Mouse (Mus musculus): ENCODE data around the gene Inpp5f.
"Not testable (repeated sequence)": the region's sequence is repeated elsewhere in the genome, so short reads cannot be mapped to it uniquely, and the experiment has no call there.

Gene Inpp5f

DNA sequence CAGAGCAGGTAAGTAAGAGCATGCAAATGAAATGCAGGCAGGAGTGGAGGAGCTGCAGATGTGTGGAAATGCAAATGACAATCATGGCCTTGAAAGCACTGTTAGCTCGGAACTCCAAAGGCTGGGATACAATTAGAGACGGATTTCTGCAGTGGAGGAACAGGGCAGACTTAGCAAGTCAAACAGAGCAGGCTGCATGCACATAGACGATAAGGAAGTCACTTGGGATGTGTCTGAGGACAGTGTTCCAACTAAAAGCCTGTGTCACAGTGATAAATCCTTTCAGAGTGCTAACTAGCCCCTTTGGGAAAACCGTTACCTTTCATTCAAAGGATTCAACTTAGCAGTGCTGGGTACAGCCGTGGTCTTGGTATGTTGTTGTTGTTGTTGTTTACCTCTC, 56.7 kb downstream of the Inpp5f start:
- Histone ChIP-seq H3K36me3 (ENCODE audit: control insufficient read depth, insufficient read depth, low read length, poor library complexity, severe bottlenecking) (peaks cover 18% of the 10 kb centered on the region), H3K27me3 (ENCODE audit: control insufficient read depth, insufficient read depth, low read length, poor library complexity, severe bottlenecking) (no peaks in the 10 kb centered on the region)
- DNase-seq (ENCODE audit: low read depth, low spot score): no peak

DNA sequence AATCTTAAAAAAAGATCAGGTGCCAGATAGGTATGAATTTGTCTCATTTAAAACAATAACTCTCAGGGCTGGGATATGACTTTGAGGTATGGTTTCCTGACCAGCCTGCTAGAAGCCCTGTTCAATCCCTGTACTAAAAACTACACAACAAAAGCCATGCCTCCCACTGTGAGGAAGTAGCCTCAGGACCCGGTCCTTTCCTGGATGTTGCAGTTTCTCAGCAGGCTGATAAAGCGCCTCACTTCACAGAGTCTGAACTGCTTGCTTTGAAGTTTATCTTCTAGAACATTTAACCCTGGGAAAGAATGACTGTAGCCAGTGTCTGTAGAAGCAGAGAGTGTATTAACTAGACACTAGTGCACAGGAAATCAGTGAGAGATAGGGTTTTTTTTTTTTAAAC, 57.7 kb downstream of the Inpp5f start:
- Histone ChIP-seq H3K27me3 (ENCODE audit: control insufficient read depth, insufficient read depth, low read length, poor library complexity, severe bottlenecking) (no peaks in the 10 kb centered on the region), H3K36me3 (ENCODE audit: control insufficient read depth, insufficient read depth, low read length, poor library complexity, severe bottlenecking) (peaks cover 18% of the 10 kb centered on the region)
- no peak for DNase-seq (ENCODE audit: low read depth, low spot score)

DNA sequence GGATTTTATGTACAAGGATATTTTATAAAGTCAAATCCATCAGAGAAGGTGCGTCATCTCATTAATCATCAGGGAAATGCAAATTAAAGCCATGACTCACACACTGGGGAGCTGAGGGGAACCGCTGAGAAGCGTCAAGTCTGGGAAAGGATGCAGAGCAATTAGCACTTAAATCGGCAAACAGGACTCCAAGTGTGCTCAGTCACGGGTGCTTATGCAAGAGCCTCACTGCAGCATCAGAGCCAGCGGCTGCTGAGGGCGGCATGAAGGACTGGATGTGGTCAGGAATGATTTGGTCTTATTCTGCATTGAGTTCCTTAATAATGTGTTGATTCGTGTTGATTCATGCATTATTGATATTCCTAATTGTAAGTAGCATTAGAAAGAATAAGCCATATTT, 60.8 kb downstream of the Inpp5f start:
- Histone ChIP-seq H3K27me3 (ENCODE audit: control insufficient read depth, insufficient read depth, low read length, poor library complexity, severe bottlenecking) (no peaks in the 10 kb centered on the region), H3K36me3 (ENCODE audit: control insufficient read depth, insufficient read depth, low read length, poor library complexity, severe bottlenecking) (peaks cover 19% of the 10 kb centered on the region)
- peak; percentile 18 for DNase-seq (ENCODE audit: low read depth, low spot score)

DNA sequence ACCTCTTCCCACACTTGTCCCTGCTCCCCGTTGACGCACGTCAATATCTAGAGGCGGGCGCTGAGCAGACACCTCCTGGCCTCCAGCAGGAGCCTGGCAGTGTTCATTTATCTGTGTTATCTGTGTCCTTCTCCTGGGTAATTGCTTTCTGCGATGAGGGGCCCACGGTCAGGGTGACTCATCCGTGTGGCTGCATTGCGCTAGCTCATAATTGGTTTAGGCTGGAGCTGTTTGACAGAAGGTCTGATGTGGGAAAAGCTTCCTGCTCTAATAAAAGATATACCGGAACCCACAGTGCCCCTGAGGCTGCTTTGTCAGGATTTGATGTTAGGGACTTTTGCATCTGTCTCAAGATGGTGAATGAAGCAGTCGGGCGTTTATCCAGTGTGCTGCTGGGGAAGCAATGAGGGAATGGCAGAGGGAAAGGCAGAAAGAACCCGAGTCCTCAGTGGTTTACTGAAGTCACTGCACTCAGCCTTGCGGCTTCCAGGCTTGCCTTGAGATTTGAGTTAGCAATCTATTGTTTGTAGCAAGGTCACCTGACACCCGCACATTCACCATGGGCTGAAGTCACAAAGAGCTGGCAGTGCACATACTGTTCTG, 61.4 kb downstream of the Inpp5f start:
- Histone ChIP-seq H3K27me3 (ENCODE audit: control insufficient read depth, insufficient read depth, low read length, poor library complexity, severe bottlenecking) (no peaks in the 10 kb centered on the region), H3K36me3 (ENCODE audit: control insufficient read depth, insufficient read depth, low read length, poor library complexity, severe bottlenecking) (peaks cover 21% of the 10 kb centered on the region)
- DNase-seq (ENCODE audit: low read depth, low spot score): no peak

DNA sequence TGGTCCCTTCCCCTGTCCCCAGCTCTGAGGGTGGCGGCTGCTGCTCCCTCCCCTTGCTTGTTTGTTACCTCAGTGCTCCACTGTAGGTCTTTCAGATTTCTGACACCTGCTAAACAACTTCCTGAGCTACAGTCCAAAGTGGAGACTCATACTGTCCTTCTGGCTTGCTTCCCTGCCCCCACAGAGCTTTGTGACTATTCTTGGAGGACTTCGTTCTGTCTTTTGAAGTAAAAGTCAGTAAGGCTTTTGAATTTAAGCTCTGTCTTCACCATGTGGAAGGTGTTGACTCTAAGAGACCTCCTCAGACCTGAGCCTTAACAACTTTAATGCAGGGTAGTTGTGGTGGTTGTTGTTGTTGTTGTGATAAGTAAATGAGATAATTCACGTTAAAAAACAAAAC, 67.4 kb downstream of the Inpp5f start:
- Histone ChIP-seq H3K36me3 (ENCODE audit: control insufficient read depth, insufficient read depth, low read length, poor library complexity, severe bottlenecking) (peaks cover 14% of the 10 kb centered on the region), H3K27me3 (ENCODE audit: control insufficient read depth, insufficient read depth, low read length, poor library complexity, severe bottlenecking) (no peaks in the 10 kb centered on the region)
- DNase-seq (ENCODE audit: low read depth, low spot score): no peak

DNA sequence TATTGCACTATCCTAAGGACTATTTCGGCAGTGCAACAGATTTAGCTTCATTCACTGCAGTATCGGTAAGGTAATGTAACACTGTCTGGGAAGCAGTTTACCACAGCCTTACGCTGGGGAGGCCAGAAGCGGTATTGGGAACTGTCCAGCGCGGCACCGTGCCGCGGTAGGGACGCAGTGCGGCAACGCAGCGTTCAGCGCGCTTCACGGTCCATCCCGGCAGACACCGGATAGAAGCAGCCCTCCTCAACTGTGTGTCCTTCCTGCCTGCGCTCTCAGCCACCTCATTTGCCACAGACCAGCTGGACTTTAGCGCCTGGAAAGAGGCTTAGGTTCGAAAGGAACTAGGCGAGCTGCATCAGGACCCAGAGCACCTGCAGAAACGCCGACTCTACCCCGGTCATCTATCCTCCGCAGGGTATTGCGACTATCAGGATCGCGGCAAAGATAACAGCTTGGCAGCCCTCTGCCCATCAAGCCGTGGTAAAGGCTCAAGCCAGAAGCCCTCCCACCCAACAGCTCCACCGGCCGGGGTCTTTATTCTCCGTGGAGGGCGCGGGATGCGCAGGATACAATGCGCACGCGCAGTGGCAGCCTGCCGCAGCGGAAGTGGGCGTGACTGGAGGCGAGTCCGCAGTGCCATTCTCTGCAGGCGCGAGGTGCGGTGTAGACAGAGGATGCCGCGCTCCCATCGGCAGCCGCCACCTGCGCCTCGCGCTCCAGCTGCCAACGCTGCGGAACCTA, 76.9 kb downstream of the Inpp5f start:
- peak; percentile 74 for DNase-seq (ENCODE audit: low read depth, low spot score)
- Histone ChIP-seq H3K36me3 (ENCODE audit: control insufficient read depth, insufficient read depth, low read length, poor library complexity, severe bottlenecking) (peaks cover 9% of the 10 kb centered on the region), H3K27me3 (ENCODE audit: control insufficient read depth, insufficient read depth, low read length, poor library complexity, severe bottlenecking) (no peaks in the 10 kb centered on the region)

DNA sequence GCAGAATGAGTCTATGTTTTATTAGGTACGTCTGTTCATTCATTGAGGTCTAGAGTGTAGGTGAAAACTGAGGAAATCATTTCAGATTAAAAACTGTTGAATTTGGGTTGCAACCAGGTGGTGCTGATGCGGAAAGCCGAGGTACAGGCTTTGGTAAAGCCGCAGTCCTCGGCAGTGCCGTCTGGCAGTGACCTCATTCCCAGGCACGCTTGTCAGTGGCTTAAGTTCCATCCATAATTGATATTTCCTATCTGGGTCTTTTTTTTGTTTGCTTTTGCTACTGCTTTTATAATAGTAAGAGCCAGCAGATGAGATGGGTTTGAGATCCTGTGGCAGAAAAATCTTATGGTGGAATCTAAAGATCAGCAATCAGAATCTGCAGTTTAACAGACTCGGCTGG, 78.2 kb downstream of the Inpp5f start:
- H3K27me3 ChIP-seq (ENCODE audit: control insufficient read depth, insufficient read depth, low read length, poor library complexity, severe bottlenecking): no peaks in the 10 kb centered on the region
- peaks cover 10% of the 10 kb centered on the region for H3K36me3 ChIP-seq (ENCODE audit: control insufficient read depth, insufficient read depth, low read length, poor library complexity, severe bottlenecking)
- DNase-seq (ENCODE audit: low read depth, low spot score): no peak

DNA sequence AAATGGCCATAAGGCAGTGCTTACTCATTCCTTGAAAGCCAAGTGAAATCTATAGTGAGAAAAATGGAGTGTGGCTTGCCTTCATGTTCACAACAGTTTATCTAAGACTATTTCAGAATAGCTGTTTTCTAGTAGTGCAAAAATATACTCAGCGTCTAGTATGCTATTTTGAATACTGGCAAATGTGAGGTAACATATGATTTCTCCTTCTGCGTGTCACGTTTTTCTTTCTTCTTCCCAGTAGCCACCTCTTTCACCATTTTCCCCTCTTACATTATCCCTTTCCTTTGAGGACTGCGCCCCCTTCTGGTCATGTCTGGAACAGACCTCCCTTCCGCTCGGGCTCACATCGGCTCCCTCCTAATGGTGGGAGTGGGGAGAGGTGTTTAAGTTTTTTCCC, 78.9 kb downstream of the Inpp5f start:
- no peaks in the 10 kb centered on the region for H3K27me3 ChIP-seq (ENCODE audit: control insufficient read depth, insufficient read depth, low read length, poor library complexity, severe bottlenecking)
- peak; percentile 88 for DNase-seq (ENCODE audit: low read depth, low spot score)
- H3K36me3 ChIP-seq (ENCODE audit: control insufficient read depth, insufficient read depth, low read length, poor library complexity, severe bottlenecking): peaks cover 16% of the 10 kb centered on the region

DNA sequence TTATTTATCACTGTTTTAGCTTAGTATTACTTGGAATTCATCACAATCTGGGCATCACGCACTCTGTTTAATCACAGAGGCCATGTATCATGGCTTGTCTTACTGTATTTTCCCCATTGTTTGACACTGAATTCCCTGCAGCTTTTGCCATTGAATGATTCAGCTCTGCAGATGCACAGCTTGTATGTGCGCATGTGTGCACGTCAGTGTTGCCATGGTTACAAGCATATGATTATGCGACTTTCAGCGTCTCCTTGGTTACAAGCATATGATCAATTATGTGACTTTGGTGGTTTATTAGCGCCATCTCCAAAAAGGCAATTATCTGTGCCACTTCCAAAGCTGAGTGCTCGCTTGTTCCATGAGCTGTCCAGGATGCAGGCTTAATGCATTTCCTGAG, 79.7 kb downstream of the Inpp5f start:
- no peak for DNase-seq (ENCODE audit: low read depth, low spot score)
- Histone ChIP-seq H3K36me3 (ENCODE audit: control insufficient read depth, insufficient read depth, low read length, poor library complexity, severe bottlenecking) (peaks cover 13% of the 10 kb centered on the region), H3K27me3 (ENCODE audit: control insufficient read depth, insufficient read depth, low read length, poor library complexity, severe bottlenecking) (no peaks in the 10 kb centered on the region)

DNA sequence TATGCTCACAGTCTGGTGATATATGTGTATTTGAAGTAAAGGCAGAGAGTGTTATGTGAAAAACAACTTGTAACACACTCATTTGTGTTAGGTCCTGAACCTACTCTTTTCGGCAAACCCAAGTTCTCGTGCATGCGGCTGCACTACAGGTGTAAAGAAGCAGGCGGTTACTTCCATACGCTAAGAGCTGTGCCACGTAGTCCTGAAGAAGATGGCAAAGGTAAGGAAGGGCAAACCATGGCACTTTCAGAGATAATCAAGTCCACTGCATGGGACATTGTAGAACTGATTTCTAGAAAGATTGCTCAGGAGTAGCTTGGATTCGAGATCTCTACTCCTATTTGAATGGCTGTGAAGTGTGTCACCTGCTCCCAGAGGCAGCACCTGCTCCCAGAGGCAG, 81.0 kb downstream of the Inpp5f start:
- no peak for DNase-seq (ENCODE audit: low read depth, low spot score)
- H3K36me3 ChIP-seq (ENCODE audit: control insufficient read depth, insufficient read depth, low read length, poor library complexity, severe bottlenecking): peaks cover 11% of the 10 kb centered on the region

DNA sequence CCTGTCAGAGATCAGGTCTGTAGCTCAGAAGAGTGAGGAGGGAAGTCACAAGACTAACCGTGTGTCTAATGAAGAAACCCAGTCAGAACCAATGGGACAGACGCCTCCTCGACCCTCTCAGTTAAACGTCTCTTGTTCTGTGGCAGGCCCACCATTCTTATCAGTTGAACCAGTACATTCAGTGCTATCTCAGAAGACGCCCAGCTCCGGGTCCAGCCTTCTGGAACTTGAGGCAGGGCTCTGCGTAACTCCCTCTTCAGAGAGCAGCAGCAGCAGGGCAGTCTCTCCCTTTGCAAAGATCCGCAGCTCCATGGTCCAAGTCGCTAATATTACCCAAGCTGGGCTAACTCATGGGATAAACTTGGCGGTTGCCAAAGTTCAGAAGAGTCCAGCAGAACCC, 83.7 kb downstream of the Inpp5f start:
- H3K36me3 ChIP-seq (ENCODE audit: control insufficient read depth, insufficient read depth, low read length, poor library complexity, severe bottlenecking): peaks cover 22% of the 10 kb centered on the region
- no peaks in the 10 kb centered on the region for H3K27me3 ChIP-seq (ENCODE audit: control insufficient read depth, insufficient read depth, low read length, poor library complexity, severe bottlenecking)
- DNase-seq (ENCODE audit: low read depth, low spot score): no peak

More for the DNA sequence above, 81.0 kb downstream of the Inpp5f start:
- H3K27me3 ChIP-seq (ENCODE audit: control insufficient read depth, insufficient read depth, low read length, poor library complexity, severe bottlenecking): no peaks in the 10 kb centered on the region

DNA sequence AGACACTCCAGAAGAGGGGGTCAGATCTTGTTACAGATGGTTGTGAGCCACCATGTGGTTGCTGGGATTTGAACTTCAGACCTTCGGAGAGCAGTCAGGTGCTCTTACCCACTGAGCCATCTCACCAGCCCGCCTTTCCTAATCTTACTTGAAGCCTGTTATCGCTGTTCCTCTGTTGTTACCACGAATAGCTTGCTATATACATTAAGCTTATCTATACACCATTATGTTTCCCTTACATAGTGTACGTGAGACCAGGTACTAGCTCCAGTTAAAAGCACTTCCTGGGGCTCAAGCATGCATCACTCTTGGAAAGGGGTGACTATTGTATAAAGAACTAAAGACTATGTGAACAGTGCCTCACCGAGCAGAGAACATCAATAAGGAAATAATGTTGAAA, 88.8 kb downstream of the Inpp5f start:
- DNase-seq (ENCODE audit: low read depth, low spot score); H3K27me3 ChIP-seq (ENCODE audit: control insufficient read depth, insufficient read depth, low read length, poor library complexity, severe bottlenecking): not testable (repeated sequence)

DNA sequence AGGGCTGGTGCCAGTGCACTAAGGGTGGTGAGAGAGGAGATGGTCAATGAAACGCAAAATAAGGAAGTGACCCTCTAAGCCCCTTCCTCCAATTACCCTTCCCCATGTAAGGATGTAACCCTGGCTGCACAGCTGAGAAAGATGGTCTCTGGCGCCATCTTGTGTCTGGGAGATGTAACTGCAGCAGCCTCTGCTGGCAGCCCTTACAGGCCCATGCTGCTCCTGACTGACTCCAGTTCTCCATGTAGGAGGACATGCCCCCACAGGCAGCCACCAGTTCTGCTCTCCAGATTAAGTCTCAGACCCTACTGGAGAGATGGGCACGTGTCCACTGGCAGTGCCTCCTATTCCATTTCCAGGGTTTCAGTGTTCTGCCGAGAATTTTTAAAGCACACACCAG, 94.6 kb downstream of the Inpp5f start:
- Histone ChIP-seq H3K27me3 (ENCODE audit: control insufficient read depth, insufficient read depth, low read length, poor library complexity, severe bottlenecking) (no peaks in the 10 kb centered on the region), H3K36me3 (ENCODE audit: control insufficient read depth, insufficient read depth, low read length, poor library complexity, severe bottlenecking) (peaks cover 25% of the 10 kb centered on the region)
- peak; percentile 75 for DNase-seq (ENCODE audit: low read depth, low spot score)

More for the DNA sequence above, 88.8 kb downstream of the Inpp5f start:
- peaks cover 28% of the 10 kb centered on the region for H3K36me3 ChIP-seq (ENCODE audit: control insufficient read depth, insufficient read depth, low read length, poor library complexity, severe bottlenecking)

DNA sequence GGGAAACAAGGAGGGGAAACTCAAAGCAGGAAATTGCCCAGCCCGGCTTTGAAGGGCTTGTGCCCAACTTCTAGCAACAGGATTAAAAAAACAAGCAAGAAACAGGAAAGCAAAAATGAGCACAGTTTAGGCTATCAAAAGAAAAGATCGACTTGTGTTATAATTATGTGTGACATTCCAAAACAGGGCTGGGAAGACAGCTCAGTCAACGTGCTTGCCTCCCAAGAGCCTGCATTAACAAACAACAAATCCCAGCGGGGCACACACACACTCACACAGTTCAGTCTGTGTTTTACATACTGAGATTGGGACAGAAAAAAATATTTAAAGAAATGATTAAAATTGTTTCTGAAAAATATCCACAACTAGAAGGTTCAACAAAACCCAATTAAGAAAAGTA, 106.9 kb downstream of the Inpp5f start:
- no peak for DNase-seq (ENCODE audit: low read depth, low spot score)
- no peaks in the 10 kb centered on the region for H3K27me3 ChIP-seq (ENCODE audit: control insufficient read depth, insufficient read depth, low read length, poor library complexity, severe bottlenecking)

DNA sequence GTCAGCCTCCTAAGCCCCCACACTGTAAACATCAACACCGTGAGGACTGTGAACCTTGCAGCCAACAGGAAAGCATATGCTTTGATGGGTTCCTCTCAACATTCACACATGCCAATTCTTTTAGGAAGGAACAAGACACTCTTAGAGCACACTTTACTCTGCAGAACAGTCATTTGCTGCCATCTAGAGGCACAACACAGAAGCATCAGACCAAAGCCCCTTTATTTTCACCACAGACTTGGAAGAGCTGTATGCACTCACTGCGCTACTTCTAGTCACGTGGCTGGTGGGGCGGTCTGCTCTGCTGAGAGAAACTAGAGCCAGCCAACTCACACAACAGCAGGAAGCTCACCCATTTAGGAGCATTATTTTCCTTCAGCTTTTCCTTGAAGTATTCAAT, 113.6 kb downstream of the Inpp5f start:
- DNase-seq (ENCODE audit: low read depth, low spot score): peak; percentile 77
- H3K36me3 ChIP-seq (ENCODE audit: control insufficient read depth, insufficient read depth, low read length, poor library complexity, severe bottlenecking): peaks cover 12% of the 10 kb centered on the region

More for the DNA sequence above, 106.9 kb downstream of the Inpp5f start:
- H3K36me3 ChIP-seq (ENCODE audit: control insufficient read depth, insufficient read depth, low read length, poor library complexity, severe bottlenecking): peaks cover 31% of the 10 kb centered on the region

More for the DNA sequence above, 113.6 kb downstream of the Inpp5f start:
- no peaks in the 10 kb centered on the region for H3K27me3 ChIP-seq (ENCODE audit: control insufficient read depth, insufficient read depth, low read length, poor library complexity, severe bottlenecking)
